10 mouse cellular contexts compared by ENCODE assay signal in the genomic region with DNA sequence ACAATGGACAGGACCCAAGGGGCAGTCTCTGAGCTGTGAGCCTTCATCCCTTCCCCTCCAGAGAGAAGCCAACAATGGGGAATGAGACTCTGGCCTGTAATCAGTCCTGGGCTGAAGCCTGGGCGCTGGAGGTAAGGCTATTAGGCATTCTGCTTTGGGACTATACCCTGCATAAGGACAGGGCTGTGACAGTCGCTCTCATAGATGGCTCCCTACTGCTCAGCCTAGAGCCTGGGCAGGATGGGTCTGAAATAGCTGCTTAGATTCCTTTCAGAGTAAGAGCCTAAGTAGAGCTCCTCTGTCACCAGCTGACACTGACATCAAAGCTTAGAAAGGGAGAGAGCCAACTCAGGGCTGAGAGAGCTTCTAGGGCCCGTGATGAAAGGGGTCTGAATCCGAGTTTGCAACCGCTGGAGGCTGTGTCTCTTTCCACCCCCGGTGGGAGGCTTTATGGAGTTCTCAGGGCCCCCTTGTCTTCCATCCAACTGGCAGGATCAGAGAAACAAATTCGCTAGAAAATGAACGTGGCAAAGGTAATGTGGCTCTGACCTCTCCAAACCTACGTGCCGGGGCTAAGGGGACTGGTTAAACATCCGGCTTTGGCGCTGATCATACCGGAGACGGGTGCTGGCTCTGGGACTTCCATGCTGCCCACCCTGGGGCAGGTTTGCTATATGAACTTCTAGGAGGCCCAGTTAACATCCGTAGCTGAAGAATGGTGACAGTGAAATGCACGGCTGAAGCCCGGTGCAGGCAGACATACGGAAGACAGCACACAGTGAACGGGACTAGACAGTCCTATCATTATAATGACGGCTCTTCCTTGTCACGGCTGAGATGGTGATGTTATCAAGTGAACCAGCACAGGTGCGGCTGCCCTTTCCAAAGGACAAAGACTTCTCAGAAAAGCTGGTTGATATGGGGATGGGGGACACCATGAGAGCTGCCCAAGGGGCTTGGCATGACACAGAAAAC.
DNase-seq lines count a peak whose midpoint lies in the region; ATAC-seq lines count a peak whose summit lies in the region.
"Had no signal": no experiment of that assay in that cellular context is flagged by ENCODE, and none has a peak within 500 bp of the region (broad histone marks: within the 10 kb centered on the region; RNA-seq: fewer than 3 reads in every experiment).

No protein-coding gene starts in this region.

- no peak for ATAC-seq in intestine, embryonic 15.5 days
- ATAC-seq: liver, embryonic 12.5 days had no signal

- peaks cover 3% of the 10 kb centered on the region; the same call in 1 of the 2 replicates for H3K27me3 ChIP-seq in forebrain, embryonic 10.5 days (ENCODE audit: poor library complexity, severe bottlenecking)
- H3K27me3 ChIP-seq in intestine, embryonic 15.5 days (replicated peaks), result no peaks in the 10 kb centered on the region
- H3K27me3 ChIP-seq: liver, embryonic 12.5 days had no signal

- WGBS in forebrain, embryonic 10.5 days, result 58% methylated on average over 22 of the region's 22 CpGs
- WGBS in intestine, embryonic 15.5 days, result 74% methylated on average over 22 of the region's 22 CpGs

- no peaks in the 10 kb centered on the region for H3K9me3 ChIP-seq in forebrain, embryonic 10.5 days
- H3K9me3 ChIP-seq in intestine, embryonic 15.5 days, result no peaks in the 10 kb centered on the region
- H3K9me3 ChIP-seq: liver, embryonic 12.5 days had no signal

- DNase-seq in kidney, postnatal 10 days, result peak; percentile 8
- no peak for DNase-seq in kidney, adult 11 months
- DNase-seq in forebrain, embryonic 10.5 days (ENCODE audit: extremely low spot score, low spot score), result no peak
- DNase-seq in retina, postnatal 1 day, result peak; percentile 31
- no peak for DNase-seq in urinary bladder, postnatal 25 days (ENCODE audit: low spot score)
- DNase-seq in cerebellum, postnatal 25 days, result no peak
- no peak for DNase-seq in heart, adult 8-10 months (ENCODE audit: low spot score)
- DNase-seq: cerebellum, adult 9-11 months had no signal

- H3K9ac ChIP-seq in intestine, embryonic 15.5 days, result no peak overlapping the region
- H3K9ac ChIP-seq: liver, embryonic 12.5 days had no signal

- peaks cover 36% of the 10 kb centered on the region for H3K4me1 ChIP-seq in forebrain, embryonic 10.5 days
- H3K4me1 ChIP-seq in intestine, embryonic 15.5 days (replicated peaks), result peaks cover 25% of the 10 kb centered on the region

- no peak overlapping the region for H3K4me3 ChIP-seq in forebrain, embryonic 10.5 days
- H3K4me3 ChIP-seq in intestine, embryonic 15.5 days (replicated peaks), result no peak overlapping the region
- H3K4me3 ChIP-seq: liver, embryonic 12.5 days had no signal

- H3K4me2 ChIP-seq in intestine, embryonic 15.5 days (replicated peaks), result peak overlapping the region; percentile 28; the same call in 1 of the 2 replicates
- H3K4me2 ChIP-seq: liver, embryonic 12.5 days had no signal

- peak overlapping the region; percentile 83 for H3K27ac ChIP-seq in forebrain, embryonic 10.5 days
- 0 out of 2 replicates have a peak overlapping the region, but pooled peaks have one; percentile 40 for H3K27ac ChIP-seq in intestine, embryonic 15.5 days
- H3K27ac ChIP-seq: liver, embryonic 12.5 days had no signal

- H3K36me3 ChIP-seq in forebrain, embryonic 10.5 days (replicated peaks), result no peaks in the 10 kb centered on the region
- H3K36me3 ChIP-seq in intestine, embryonic 15.5 days, result no peaks in the 10 kb centered on the region
- H3K36me3 ChIP-seq: liver, embryonic 12.5 days had no signal

Comparison
In these comparisons a context has a peak if more than half of its experiments do, and no peak if none do; other contexts are left out.
1. DNase-seq: peak in kidney, postnatal 10 days (single experiment) and retina, postnatal 1 day (single experiment); none in kidney, adult 11 months (single experiment), forebrain, embryonic 10.5 days (single experiment), urinary bladder, postnatal 25 days (single experiment), cerebellum, postnatal 25 days (0 of 2) and heart, adult 8-10 months (single experiment).